Mouse (Mus musculus) midbrain, postnatal 0 days (tissue): ENCODE results near the gene Zfp637. TPM values are rescaled to one million over a fixed set of nuclear protein-coding genes. Genes with fewer than 3 reads are reported as not detected.
A peak's percentile ranks its signal among the peaks of the same experiment; 100 is the strongest.

Experiments
- ATAC-seq: fragments of 200-750 bp; cut with Nextera tagmentation; 2 replicates; pipeline ENCODE4 v1.8.0; 2017; ENCODE audit warnings: moderate number of reproducible peaks, mild to moderate bottlenecking, moderate TSS enrichment, moderate library complexity; ENCODE audit not compliant: low FRiP score
- DNase-seq: peaks from one replicate; pipeline ENCODE4 v3.0.0-alpha.2; 2015; ENCODE audit warnings: low spot score
- H3K27ac ChIP-seq: fragments of 300-500 bp; sonication (generic); 2 replicates; pipeline ENCODE4 v1.5.1; 2014; ENCODE audit warnings: low read depth, mild to moderate bottlenecking, low read length, mixed read lengths
- H3K27me3 ChIP-seq: fragments of 300-500 bp; sonication (generic); 2 replicates; pipeline ENCODE4 v1.6.1; 2014; ENCODE audit warnings: low read length, control low read depth, mixed read lengths; ENCODE audit not compliant: insufficient read depth
- H3K36me3 ChIP-seq: fragments of 300-500 bp; sonication (generic); 2 replicates; pipeline ENCODE4 v1.6.1; 2014; ENCODE audit warnings: low read length, control low read depth, mixed read lengths; ENCODE audit not compliant: insufficient read depth
- H3K4me1 ChIP-seq: fragments of 300-500 bp; sonication (generic); 2 replicates; pipeline ENCODE4 v1.6.1; 2014; ENCODE audit warnings: mild to moderate bottlenecking, control low read depth, antibody characterized with exemption, low read length, mixed read lengths; ENCODE audit not compliant: insufficient read depth
- H3K4me2 ChIP-seq: fragments of 300-500 bp; sonication (generic); 2 replicates; pipeline ENCODE4 v1.6.1; 2014; ENCODE audit warnings: low read depth, mild to moderate bottlenecking, low read length, mixed read lengths; ENCODE audit not compliant: poor library complexity, severe bottlenecking
- H3K4me3 ChIP-seq: fragments of 300-500 bp; sonication (generic); 2 replicates; pipeline ENCODE4 v1.5.1; 2014; ENCODE audit warnings: low read depth, mild to moderate bottlenecking, low read length, moderate library complexity
- H3K9ac ChIP-seq: fragments of 300-500 bp; sonication (generic); replicated peaks from 2 replicates; pipeline ENCODE4 v1.6.1; 2014; ENCODE audit warnings: mild to moderate bottlenecking, low read length, moderate library complexity, mixed read lengths; ENCODE audit not compliant: poor library complexity, severe bottlenecking
- H3K9me3 ChIP-seq: fragments of 300-500 bp; sonication (generic); 2 replicates; pipeline ENCODE4 v1.6.1; 2016; ENCODE audit warnings: low read length, control low read depth
- CTCF ChIP-seq: IDR thresholded peaks from 2 replicates; pipeline ENCODE4 v1.5.1; 2016; ENCODE audit warnings: antibody characterized with exemption, mild to moderate bottlenecking
- WGBS: fragments of 180-500 bp; shearing (Covaris S2); extraction: QIAGEN DNeasy Blood & Tissue Kit; methylation state at CpG from one replicate; pipeline ENCODE4 v1.1.7; 2014; 5-methylcytosine and 5-hydroxymethylcytosine counted together
- polyA plus RNA-seq: library from polyadenylated mRNA; unstranded; fragments of >200 nt; fragmentation: Nextera tagmentation; extraction: Ambion mirVana; gene quantifications from 2 replicates; pipeline ENCODE4 v1.2.1, GENCODE M21; 2015
- total RNA-seq: library from RNA; depleted of rRNA; stranded (reverse); fragments of >200 nt; gene quantifications from 2 replicates; pipeline ENCODE4 v1.2.3, GENCODE M21; 2014

The Zfp637 gene
- total and polyA plus RNA-seq, 2 experiments from 2014 or later: 75.0 to 109 TPM

GRCm38 (mm10) chr6:117851747-117852146 lies 10.8 kb downstream of the Zfp637 start:
- no peak overlapping the region for H3K27ac ChIP-seq
- no peaks in the 10 kb centered on the region for H3K27me3 ChIP-seq
- H3K4me1 ChIP-seq: no peaks in the 10 kb centered on the region
- H3K9ac ChIP-seq: no peak overlapping the region
- H3K36me3 ChIP-seq: peaks cover 15% of the 10 kb centered on the region; the same call in 1 of the 2 replicates
- no peak overlapping the region for H3K4me3 ChIP-seq
- DNase-seq: no peak
- WGBS: 60% methylated on average over 2 of the region's 2 CpGs
- H3K9me3 ChIP-seq: no peaks in the 10 kb centered on the region
- no peak for ATAC-seq
- peak; percentile 47 for TF ChIP-seq CTCF
- H3K4me2 ChIP-seq: no peak overlapping the region

GRCm38 (mm10) chr6:117857990-117858389 lies 17.0 kb downstream of the Zfp637 start:
- H3K36me3 ChIP-seq: no peaks in the 10 kb centered on the region
- H3K27ac ChIP-seq: no peak overlapping the region
- no peak for ATAC-seq
- H3K4me1 ChIP-seq: no peaks in the 10 kb centered on the region
- 97% methylated on average over 1 of the region's 1 CpGs for WGBS
- H3K9me3 ChIP-seq: no peaks in the 10 kb centered on the region
- H3K4me3 ChIP-seq: no peak overlapping the region
- H3K9ac ChIP-seq: no peak overlapping the region
- DNase-seq: peak; percentile 55
- no peak overlapping the region for H3K4me2 ChIP-seq
- peak; percentile 66 for TF ChIP-seq CTCF
- no peaks in the 10 kb centered on the region for H3K27me3 ChIP-seq

GRCm38 (mm10) chr6:117861848-117862247 lies 20.9 kb downstream of the Zfp637 start, which contains the start of gene Zfp239:
Gene Zfp239, plus strand, starts transcription at chr6:117862100.
- Histone ChIP-seq H3K27ac (peak within 1 kb of the TSS; percentile 7; the same call in 1 of the 2 replicates), H3K4me2 (peak within 1 kb of the TSS; percentile 76), H3K4me3 (peak within 1 kb of the TSS; percentile 57), H3K9ac (peak within 1 kb of the TSS; percentile 64), H3K4me1 (no peaks in the 10 kb centered on the region), H3K27me3 (no peaks in the 10 kb centered on the region), H3K9me3 (no peaks in the 10 kb centered on the region), H3K36me3 (no peaks in the 10 kb centered on the region)
- ATAC-seq: no peak
- 62% methylated on average over 6 of the region's 6 CpGs for WGBS
- TF ChIP-seq CTCF: no peak
- DNase-seq: no peak

- Histone ChIP-seq H3K27ac (no peak overlapping the region), H3K27me3 (no peaks in the 10 kb centered on the region), H3K4me1 (no peaks in the 10 kb centered on the region), H3K4me2 (peak overlapping the region; percentile 76; the same call in 1 of the 2 replicates), H3K9me3 (no peaks in the 10 kb centered on the region), H3K4me3 (peak overlapping the region; percentile 57; the same call in 1 of the 2 replicates), H3K36me3 (no peaks in the 10 kb centered on the region), H3K9ac (no peak overlapping the region)
- ATAC-seq: no peak
- WGBS: 76% methylated on average over 8 of the region's 8 CpGs
- DNase-seq: no peak
- TF ChIP-seq CTCF: no peak
Measured at GRCm38 (mm10) chr6:117862465-117862864, 21.5 kb downstream of the Zfp637 start.

- Histone ChIP-seq H3K4me1 (no peaks in the 10 kb centered on the region), H3K27ac (peak overlapping the region; percentile 7; the same call in 1 of the 2 replicates), H3K4me3 (peak overlapping the region; percentile 57), H3K27me3 (no peaks in the 10 kb centered on the region), H3K9ac (peak overlapping the region; percentile 64), H3K4me2 (peak overlapping the region; percentile 76), H3K36me3 (no peaks in the 10 kb centered on the region), H3K9me3 (no peaks in the 10 kb centered on the region)
- DNase-seq: peak; percentile 80
- ATAC-seq: peak; percentile 89
- WGBS: 2% methylated on average over 26 of the region's 26 CpGs
- TF ChIP-seq CTCF: no peak
Measured at GRCm38 (mm10) chr6:117862899-117863620, 22.1 kb downstream of the Zfp637 start.

- Histone ChIP-seq H3K9me3 (no peaks in the 10 kb centered on the region), H3K27me3 (no peaks in the 10 kb centered on the region), H3K4me1 (no peaks in the 10 kb centered on the region), H3K4me2 (peak overlapping the region; percentile 76), H3K9ac (no peak overlapping the region), H3K4me3 (peak overlapping the region; percentile 57), H3K27ac (no peak overlapping the region), H3K36me3 (no peaks in the 10 kb centered on the region)
- TF ChIP-seq CTCF: no peak
- WGBS: 95% methylated on average over 8 of the region's 8 CpGs
- ATAC-seq: no peak
- DNase-seq: no peak
Measured at GRCm38 (mm10) chr6:117863751-117864150, 22.8 kb downstream of the Zfp637 start.
